Mouse (Mus musculus) liver, embryonic 14.5 days (tissue): Measurements from ENCODE around the gene Gm13083. TPM values are rescaled to one million over a fixed set of nuclear protein-coding genes. Genes with fewer than 3 reads are reported as not detected.
"Not testable (repeated sequence)": the region's sequence is repeated elsewhere in the genome, so short reads cannot be mapped to it uniquely, and the experiment has no call there.

Source experiments
- ATAC-seq: fragments of 200-750 bp; cut with Nextera tagmentation; 2 replicates; pipeline ENCODE4 v1.8.0; 2017; ENCODE audit warnings: moderate number of reproducible peaks, mild to moderate bottlenecking, moderate library complexity; ENCODE audit not compliant: insufficient read depth
- DNase-seq, 3 experiments: peaks; one replicate each; pipeline ENCODE4 v3.0.0-alpha.2; 2012 to 2013; ENCODE audit warnings: low read depth in 3 of 3, low spot score in 3 of 3
- H3K27ac ChIP-seq: fragments of 300-500 bp; sonication (generic); 2 replicates; pipeline ENCODE4 v1.5.1; 2014; ENCODE audit warnings: moderate library complexity, mild to moderate bottlenecking, control low read depth, inconsistent platforms
- H3K27me3 ChIP-seq: fragments of 300-500 bp; sonication (generic); 2 replicates; pipeline ENCODE4 v1.6.1; 2014; ENCODE audit warnings: mild to moderate bottlenecking, low read length, moderate library complexity; ENCODE audit not compliant: control insufficient read depth, insufficient read depth
- H3K36me3 ChIP-seq: fragments of 300-500 bp; sonication (generic); replicated peaks from 2 replicates; pipeline ENCODE4 v1.6.1; 2014; ENCODE audit warnings: low read depth; ENCODE audit not compliant: control insufficient read depth, insufficient read depth
- H3K4me1 ChIP-seq, 2 experiments: fragments of 200-500 bp in 1 of 2; fragments of 300-500 bp in 1 of 2; sonication (generic) in 1 of 2; replicated peaks; 2 replicates each; pipeline ENCODE4 v1.6.1; 2012 to 2014; ENCODE audit warnings: antibody characterized with exemption in 1 of 2, inconsistent platforms in 1 of 2, low read length in 1 of 2; ENCODE audit not compliant: control insufficient read depth in 2 of 2, insufficient read depth in 2 of 2
- H3K4me2 ChIP-seq: fragments of 300-500 bp; sonication (generic); 2 replicates; pipeline ENCODE4 v1.6.1; 2014; ENCODE audit warnings: low read depth, mild to moderate bottlenecking, control low read depth, moderate library complexity
- H3K4me3 ChIP-seq, 2 experiments: fragments of 200-500 bp in 1 of 2; fragments of 300-500 bp in 1 of 2; sonication (generic) in 1 of 2; 2 replicates each; pipeline ENCODE4 v1.5.1; 2012 to 2014; ENCODE audit warnings: low read depth in 2 of 2, low read length in 2 of 2, mild to moderate bottlenecking in 2 of 2, control low read depth in 1 of 2, inconsistent platforms in 1 of 2, moderate library complexity in 1 of 2; ENCODE audit not compliant: insufficient read depth in 1 of 2
- H3K9ac ChIP-seq: fragments of 300-500 bp; sonication (generic); replicated peaks from 2 replicates; pipeline ENCODE4 v1.6.1; 2014; ENCODE audit warnings: mild to moderate bottlenecking, control low read depth, moderate library complexity
- H3K9me3 ChIP-seq: fragments of 300-500 bp; sonication (generic); 2 replicates; pipeline ENCODE4 v1.6.1; 2016; ENCODE audit warnings: low read length, mixed read lengths; ENCODE audit not compliant: control insufficient read depth
- WGBS: fragments of 180-500 bp; shearing (Covaris S2); extraction: QIAGEN DNeasy Blood & Tissue Kit; methylation state at CpG from one replicate; pipeline ENCODE4 v1.1.7; 2014; ENCODE audit not compliant: insufficient replicate concordance; 5-methylcytosine and 5-hydroxymethylcytosine counted together
- polyA plus RNA-seq, 2 experiments: library from polyadenylated mRNA; depleted of rRNA in 1 of 2; stranded (reverse) in 1 of 2; unstranded in 1 of 2; fragments of >200 nt; fragmentation: Nextera tagmentation in 1 of 2; extraction: Ambion mirVana in 1 of 2; gene quantifications; 2 replicates each; pipeline versions ENCODE4 v1.2.1 to v1.2.3; 2012 to 2014

Gene Gm13083
- polyA plus RNA-seq (2012; rRNA removed) (not detected in 2 replicates), polyA plus RNA-seq (2014; fragmentation: Nextera tagmentation; extraction: Ambion mirVana) (not detected in 2 replicates)

GRCm38 (mm10) chr4:143614703-143615102, at the start of gene Gm13083:
TSS of gene Gm13083 (plus strand) at chr4:143615003.
- not testable (repeated sequence) for H3K4me3 ChIP-seq, DNase-seq, H3K9me3 ChIP-seq, H3K4me2 ChIP-seq, H3K4me1 ChIP-seq, H3K27ac ChIP-seq, H3K27me3 ChIP-seq, H3K36me3 ChIP-seq, H3K9ac ChIP-seq, ATAC-seq

DNA sequence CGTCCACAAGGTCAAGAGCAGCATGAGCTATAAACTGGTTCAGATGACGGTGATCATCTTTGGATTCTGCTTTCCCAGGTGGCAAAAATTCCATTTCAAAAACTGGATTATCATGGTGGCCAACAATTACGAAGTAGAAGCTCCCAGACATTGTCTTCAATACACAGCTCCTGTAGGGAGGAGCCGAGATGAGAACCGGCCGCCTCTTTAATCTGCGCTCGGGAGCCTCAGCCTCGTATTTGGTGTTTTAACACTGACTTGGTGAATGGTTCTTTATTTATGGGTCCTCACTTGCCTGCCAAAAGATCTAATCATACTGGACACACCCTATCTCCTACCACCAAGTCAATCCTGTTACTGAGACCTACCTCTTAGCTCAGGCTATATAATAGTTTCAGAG, 2.9 kb upstream of the Gm13083 start:
- WGBS, result 67% methylated on average over 9 of the region's 9 CpGs
- H3K27me3 ChIP-seq, H3K27ac ChIP-seq, H3K4me2 ChIP-seq, H3K4me3 ChIP-seq, ATAC-seq, H3K36me3 ChIP-seq, H3K4me1 ChIP-seq, H3K9me3 ChIP-seq, H3K9ac ChIP-seq, DNase-seq: not testable (repeated sequence)

GRCm38 (mm10) chr4:143618101-143618500, 3.3 kb downstream of the Gm13083 start:
- H3K4me3 ChIP-seq, ATAC-seq: not testable (repeated sequence)
- WGBS, result 58% methylated on average over 4 of the region's 4 CpGs

DNA sequence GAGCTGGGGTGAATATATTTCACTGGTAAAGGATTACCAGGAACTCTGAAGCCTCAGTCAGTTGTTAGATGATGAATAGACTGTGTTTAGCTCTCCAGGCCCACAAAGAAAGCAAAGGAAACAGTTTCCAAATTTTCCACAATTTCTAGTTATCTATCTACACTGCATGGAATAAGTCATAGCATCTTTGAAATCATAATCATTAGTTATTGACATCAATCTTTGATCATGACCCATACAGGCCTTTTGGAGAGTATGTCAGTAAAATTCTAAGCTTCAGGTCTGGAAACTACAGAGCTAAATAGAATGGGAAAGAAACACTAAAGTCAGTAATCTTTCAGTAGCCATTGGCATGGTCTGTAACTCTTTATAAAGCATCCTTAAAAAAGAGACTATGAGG, 42.3 kb downstream of the Gm13083 start, which contains the start of gene Gm13088:
Gm13088 (minus strand) TSS at position 101 of the 400 bp plus-strand sequence.
- not testable (repeated sequence) for H3K27me3 ChIP-seq, H3K27ac ChIP-seq, H3K36me3 ChIP-seq, H3K4me2 ChIP-seq, H3K4me1 ChIP-seq, H3K9me3 ChIP-seq, ATAC-seq, DNase-seq, H3K4me3 ChIP-seq, H3K9ac ChIP-seq

More at GRCm38 (mm10) chr4:143618101-143618500, 3.3 kb downstream of the Gm13083 start:
- H3K9ac ChIP-seq, H3K4me1 ChIP-seq, H3K4me2 ChIP-seq, H3K27ac ChIP-seq, H3K9me3 ChIP-seq, DNase-seq, H3K27me3 ChIP-seq, H3K36me3 ChIP-seq: not testable (repeated sequence)

Other genes with a start within 250 kb of the Gm13083 start
- not detected in 2 replicates for gene Pramel1, start 220.6 kb upstream of the Gm13083 start, polyA plus RNA-seq (2012; rRNA removed)
- gene Pramel1, start 220.6 kb upstream of the Gm13083 start, polyA plus RNA-seq (2014; fragmentation: Nextera tagmentation; extraction: Ambion mirVana), result not detected in 2 replicates
- gene Pramef8, start 202.6 kb upstream of the Gm13083 start, polyA plus RNA-seq (2012; rRNA removed), result 1.5 TPM in 2 replicates
- gene Pramef8, start 202.6 kb upstream of the Gm13083 start, polyA plus RNA-seq (2014; fragmentation: Nextera tagmentation; extraction: Ambion mirVana), result 2.2 and 2.4 TPM in 2 replicates
- gene Oog4, start 164.7 kb upstream of the Gm13083 start, polyA plus RNA-seq (2012; rRNA removed), result not detected in 2 replicates
- gene Oog4, start 164.7 kb upstream of the Gm13083 start, polyA plus RNA-seq (2014; fragmentation: Nextera tagmentation; extraction: Ambion mirVana), result not detected in 2 replicates
- not detected in 2 replicates for gene Gm13043, start 103.7 kb upstream of the Gm13083 start, polyA plus RNA-seq (2012; rRNA removed)
- gene Gm13043, start 103.7 kb upstream of the Gm13083 start, polyA plus RNA-seq (2014; fragmentation: Nextera tagmentation; extraction: Ambion mirVana), result not detected in 2 replicates
- not detected in 2 replicates for gene Gm13040, start 79.0 kb upstream of the Gm13083 start, polyA plus RNA-seq (2012; rRNA removed)
- gene Gm13040, start 79.0 kb upstream of the Gm13083 start, polyA plus RNA-seq (2014; fragmentation: Nextera tagmentation; extraction: Ambion mirVana), result not detected in 2 replicates
- not detected in 2 replicates for gene BC080695, start 63.3 kb upstream of the Gm13083 start, polyA plus RNA-seq (2012; rRNA removed)
- not detected in 2 replicates for gene BC080695, start 63.3 kb upstream of the Gm13083 start, polyA plus RNA-seq (2014; fragmentation: Nextera tagmentation; extraction: Ambion mirVana)
- gene Gm13057, start 63.3 kb upstream of the Gm13083 start, polyA plus RNA-seq (2012; rRNA removed), result not detected in 2 replicates
- gene Gm13057, start 63.3 kb upstream of the Gm13083 start, polyA plus RNA-seq (2014; fragmentation: Nextera tagmentation; extraction: Ambion mirVana), result not detected in 2 replicates
- not detected in 2 replicates for gene Gm13088, start 42.2 kb downstream of the Gm13083 start, polyA plus RNA-seq (2012; rRNA removed)
- not detected in 2 replicates for gene Gm13088, start 42.2 kb downstream of the Gm13083 start, polyA plus RNA-seq (2014; fragmentation: Nextera tagmentation; extraction: Ambion mirVana)
- gene Gm13089, start 87.7 kb downstream of the Gm13083 start, polyA plus RNA-seq (2012; rRNA removed), result not detected in 2 replicates
- not detected in 2 replicates for gene Gm13089, start 87.7 kb downstream of the Gm13083 start, polyA plus RNA-seq (2014; fragmentation: Nextera tagmentation; extraction: Ambion mirVana)
- gene Gm13078, start 104.5 kb downstream of the Gm13083 start, polyA plus RNA-seq (2012; rRNA removed), result not detected in 2 replicates
- not detected in 2 replicates for gene Gm13078, start 104.5 kb downstream of the Gm13083 start, polyA plus RNA-seq (2014; fragmentation: Nextera tagmentation; extraction: Ambion mirVana)
- not detected in 2 replicates for gene Gm13023, start 174.3 kb downstream of the Gm13083 start, polyA plus RNA-seq (2012; rRNA removed)
- not detected in 2 replicates for gene Gm13023, start 174.3 kb downstream of the Gm13083 start, polyA plus RNA-seq (2014; fragmentation: Nextera tagmentation; extraction: Ambion mirVana)
- gene Gm13084, start 201.1 kb downstream of the Gm13083 start, polyA plus RNA-seq (2012; rRNA removed), result not detected in 2 replicates
- gene Gm13084, start 201.1 kb downstream of the Gm13083 start, polyA plus RNA-seq (2014; fragmentation: Nextera tagmentation; extraction: Ambion mirVana), result not detected in 2 replicates
- not detected in 2 replicates for gene Gm13103, start 231.5 kb downstream of the Gm13083 start, polyA plus RNA-seq (2012; rRNA removed)
- not detected in 2 replicates for gene Gm13103, start 231.5 kb downstream of the Gm13083 start, polyA plus RNA-seq (2014; fragmentation: Nextera tagmentation; extraction: Ambion mirVana)